Mouse (Mus musculus) bone marrow, adult 2 months (tissue): ENCODE results near the gene Ankrd11.

Source experiments
- CTCF ChIP-seq: fragments of 200-500 bp; IDR thresholded peaks from 2 replicates; pipeline ENCODE4 v1.5.1; 2011; ENCODE audit warnings: low read length, control low read depth; ENCODE audit not compliant: control insufficient read depth, insufficient read depth
- POLR2A ChIP-seq: fragments of 200-500 bp; IDR thresholded peaks from 2 replicates; pipeline ENCODE4 v1.6.1; 2011; ENCODE audit warnings: low read depth, mild to moderate bottlenecking, control low read depth, low read length, borderline replicate concordance; ENCODE audit not compliant: control insufficient read depth

GRCm38 (mm10) chr8:122871663-122872062 is 170.4 kb downstream of the Ankrd11 start:
- TF ChIP-seq POLR2A: no peak
- TF ChIP-seq CTCF: no peak
